Mouse (Mus musculus) ovary, adult 2 months (tissue): ENCODE measurements around the gene Olfr1475. TPM values are rescaled to one million over a fixed set of nuclear protein-coding genes. Genes with fewer than 3 reads are reported as not detected.

Experiments used
- polyA plus RNA-seq: library from polyadenylated mRNA; depleted of rRNA; stranded (reverse); fragments of >200 nt; gene quantifications from 2 replicates; pipeline ENCODE4 v1.2.3, GENCODE M21; 2012; rRNA removed

Gene Olfr1475
- polyA plus RNA-seq, result not detected in 2 replicates

GRCm38 (mm10) chr19:13480096-13480495 lies at the start of gene Olfr1475:
Olfr1475 (minus strand) TSS chr19:13480196.

DNA sequence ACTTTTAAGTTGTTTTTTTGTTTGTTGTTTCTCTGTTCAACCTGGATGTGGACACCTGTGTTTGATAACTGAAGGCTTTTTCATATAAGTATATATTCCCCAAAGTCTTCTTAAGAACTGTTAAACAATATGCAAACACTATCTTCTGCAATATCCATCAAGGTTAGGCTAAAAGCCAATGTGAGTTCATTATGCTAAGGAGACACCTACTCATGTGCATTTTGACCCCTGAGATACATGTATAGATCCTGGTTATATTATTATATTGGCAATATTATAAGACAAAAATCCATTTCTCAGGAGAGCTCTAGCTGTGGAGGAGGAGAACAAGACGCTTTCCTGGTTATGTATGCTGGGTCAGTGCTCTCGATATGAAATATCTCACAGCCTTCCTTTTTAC lies 47.6 kb upstream of the Olfr1475 start, which contains the start of gene Olfr1480:
Gene Olfr1480, plus strand, starts transcription at position 301 of the 400 bp plus-strand sequence.

GRCm38 (mm10) chr19:13500246-13500645 lies 20.2 kb upstream of the Olfr1475 start, which contains the start of gene Olfr1477:
Olfr1477 (plus strand) TSS chr19:13500546.

DNA sequence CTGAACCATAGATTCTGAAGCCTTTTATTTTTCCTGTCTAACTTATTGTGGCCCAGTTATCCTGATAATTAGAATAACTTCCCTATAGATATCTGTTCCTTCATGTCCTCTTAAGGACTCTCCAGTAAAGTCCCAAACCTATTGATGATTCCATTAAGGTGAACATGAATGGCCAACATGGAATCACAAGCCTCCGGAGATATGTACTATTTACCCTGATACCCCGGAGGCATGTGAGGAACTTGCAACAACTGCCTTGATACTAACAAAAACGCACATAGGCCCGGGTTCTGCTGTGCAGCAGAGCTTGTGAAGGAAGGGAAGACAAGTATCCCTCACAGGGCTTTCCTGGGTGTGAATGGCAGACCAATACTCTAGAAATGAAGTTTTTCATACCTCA lies 10.7 kb downstream of the Olfr1475 start, which contains the start of gene Olfr1474:
Gene Olfr1474, plus strand, starts transcription at position 301 of the 400 bp plus-strand sequence.

DNA sequence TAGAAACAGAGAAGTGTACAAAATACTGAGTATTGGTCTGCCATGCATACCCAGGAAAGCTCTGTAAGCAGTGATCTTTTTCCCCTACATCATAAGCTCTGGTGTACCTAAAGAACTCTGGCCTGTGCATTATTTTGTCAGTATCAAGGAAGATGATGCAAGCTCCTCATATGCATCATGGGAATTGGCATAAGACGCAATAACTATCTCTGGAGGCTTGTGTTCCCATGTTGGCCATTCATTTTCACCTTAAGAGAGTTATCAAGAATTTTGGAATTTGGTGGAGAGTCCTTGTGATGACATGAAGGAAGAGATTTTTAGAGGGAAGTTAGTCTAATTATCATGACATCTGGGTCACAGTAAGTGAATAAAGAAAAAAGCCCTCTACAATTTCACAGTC lies 24.0 kb downstream of the Olfr1475 start, which contains the start of gene Olfr1472:
Gene Olfr1472, minus strand, starts transcription at position 101 of the 400 bp plus-strand sequence.

DNA sequence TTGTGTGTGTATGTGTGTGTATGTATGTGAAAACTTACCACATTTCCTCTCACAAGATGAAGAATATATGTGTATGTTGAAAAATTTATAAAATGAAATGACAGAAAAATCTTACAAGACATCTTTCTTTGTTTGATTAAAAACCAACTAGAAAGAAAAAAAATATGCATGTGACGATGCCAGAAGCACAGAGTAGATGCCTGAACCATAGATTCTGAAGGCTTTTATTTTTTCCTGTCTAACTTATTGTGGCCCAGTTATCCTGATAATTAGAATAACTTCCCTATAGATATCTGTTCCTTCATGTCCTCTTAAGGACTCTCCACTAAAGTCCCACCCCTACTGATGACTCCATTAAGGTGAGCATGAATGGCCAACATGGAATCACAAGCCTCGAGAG lies 36.9 kb downstream of the Olfr1475 start, which contains the start of gene Olfr1471:
Gene Olfr1471, plus strand, starts transcription at position 301 of the 400 bp plus-strand sequence.

Other genes starting within 250 kb of the Olfr1475 start
- gene Olfr1463, start 248.9 kb downstream of the Olfr1475 start, polyA plus RNA-seq, result not detected in 2 replicates
- not detected in 2 replicates for gene Olfr1465, start 164.7 kb downstream of the Olfr1475 start, polyA plus RNA-seq
- gene Olfr1466, start 141.3 kb downstream of the Olfr1475 start, polyA plus RNA-seq, result not detected in 2 replicates
- not detected in 2 replicates for gene Olfr1467, start 118.0 kb downstream of the Olfr1475 start, polyA plus RNA-seq
- not detected in 2 replicates for gene Olfr1469, start 72.3 kb downstream of the Olfr1475 start, polyA plus RNA-seq
- not detected in 2 replicates for gene Olfr1471, start 36.8 kb downstream of the Olfr1475 start, polyA plus RNA-seq
- not detected in 2 replicates for gene Olfr1472, start 24.1 kb downstream of the Olfr1475 start, polyA plus RNA-seq
- not detected in 2 replicates for gene Olfr1474, start 10.6 kb downstream of the Olfr1475 start, polyA plus RNA-seq
- gene Olfr1477, start 20.4 kb upstream of the Olfr1475 start, polyA plus RNA-seq, result not detected in 2 replicates
- gene Olfr1480, start 47.7 kb upstream of the Olfr1475 start, polyA plus RNA-seq, result not detected in 2 replicates
- gene Olfr1484, start 103.3 kb upstream of the Olfr1475 start, polyA plus RNA-seq, result not detected in 2 replicates
- not detected in 2 replicates for gene Olfr1487, start 137.2 kb upstream of the Olfr1475 start, polyA plus RNA-seq
- gene Olfr1489, start 151.4 kb upstream of the Olfr1475 start, polyA plus RNA-seq, result not detected in 2 replicates
- gene Olfr1490, start 170.9 kb upstream of the Olfr1475 start, polyA plus RNA-seq, result not detected in 2 replicates
- not detected in 2 replicates for gene Olfr1491, start 217.1 kb upstream of the Olfr1475 start, polyA plus RNA-seq
- gene Olfr1493-ps1, start 243.1 kb upstream of the Olfr1475 start, polyA plus RNA-seq, result not detected in 2 replicates